Mouse (Mus musculus): ENCODE data around the gene Zfp423. TPM values are rescaled to one million over a fixed set of nuclear protein-coding genes. Genes with fewer than 3 reads are reported as not detected.

The Zfp423 gene
- polyA plus RNA-seq (2014; fragmentation: Illumina TruSeq; extraction: RNeasy Lipid Tissue Mini Kit (QIAGEN cat#74804); ENCODE audit: low read depth, low replicate concordance): 2.7 TPM

GRCm38 (mm10) chr8:87959320-87959920, at the start of gene Zfp423:
Zfp423 (minus strand) TSS chr8:87959595.

Other genes with a start within 250 kb of the Zfp423 start
- gene Cnep1r1, start 159.2 kb upstream of the Zfp423 start, polyA plus RNA-seq (2014; fragmentation: Illumina TruSeq; extraction: RNeasy Lipid Tissue Mini Kit (QIAGEN cat#74804); ENCODE audit: low read depth, low replicate concordance): 151 TPM
- 50.7 TPM for gene Heatr3, start 178.3 kb upstream of the Zfp423 start, polyA plus RNA-seq (2014; fragmentation: Illumina TruSeq; extraction: RNeasy Lipid Tissue Mini Kit (QIAGEN cat#74804); ENCODE audit: low read depth, low replicate concordance)
- gene Tent4b, start 239.6 kb upstream of the Zfp423 start, polyA plus RNA-seq (2014; fragmentation: Illumina TruSeq; extraction: RNeasy Lipid Tissue Mini Kit (QIAGEN cat#74804); ENCODE audit: low read depth, low replicate concordance): 73.8 TPM

Measured in adrenal gland, adult 10 weeks (tissue).